Mouse (Mus musculus) CH12.LX (cell line): Measurements from ENCODE around the gene Vmn1r39.

Experiments
- CTCF ChIP-seq, 2 experiments: IDR thresholded peaks in 1 of 2; conservative IDR thresholded peaks in 1 of 2; 2 replicates each; pipeline ENCODE4 v1.5.1; 2011 to 2012; ENCODE audit warnings: low read depth in 2 of 2, low read length in 2 of 2, improper control_type of control experiment in 1 of 2, inconsistent platforms in 1 of 2, mild to moderate bottlenecking in 1 of 2, moderate library complexity in 1 of 2
- E2F4 ChIP-seq: IDR thresholded peaks from 2 replicates; pipeline ENCODE4 v1.6.1; 2011; ENCODE audit warnings: low read depth, low read length, improper control_type of control experiment; ENCODE audit not compliant: insufficient replicate concordance
- EP300 ChIP-seq: IDR thresholded peaks from 2 replicates; pipeline ENCODE4 v1.6.1; 2011; ENCODE audit warnings: low read length, improper control_type of control experiment
- JUND ChIP-seq: conservative IDR thresholded peaks from 2 replicates; pipeline ENCODE4 v1.6.1; 2011; ENCODE audit warnings: low read depth, low read length, improper control_type of control experiment
- KAT2A ChIP-seq: IDR thresholded peaks from 2 replicates; pipeline ENCODE4 v1.6.1; 2012; ENCODE audit warnings: low read length, improper control_type of control experiment, inconsistent platforms; ENCODE audit not compliant: insufficient replicate concordance
- MAZ ChIP-seq: IDR thresholded peaks from 2 replicates; pipeline ENCODE4 v1.6.1; 2012; ENCODE audit warnings: low read depth, mild to moderate bottlenecking, inconsistent platforms, low read length, improper control_type of control experiment, moderate library complexity
- MEF2A ChIP-seq: IDR thresholded peaks from 2 replicates; pipeline ENCODE4 v1.6.1; 2014; ENCODE audit warnings: low read depth, mild to moderate bottlenecking, inconsistent platforms, low read length, improper control_type of control experiment, borderline replicate concordance
- POLR2A ChIP-seq: IDR thresholded peaks from 2 replicates; pipeline ENCODE4 v1.6.1; 2011; ENCODE audit warnings: low read depth, mild to moderate bottlenecking, improper control_type of control experiment, low read length
- SIN3A ChIP-seq: IDR thresholded peaks from 2 replicates; pipeline ENCODE4 v1.6.1; 2012; ENCODE audit warnings: low read length, improper control_type of control experiment, inconsistent platforms
- USF1 ChIP-seq: IDR thresholded peaks from 2 replicates; pipeline ENCODE4 v1.6.1; 2014; ENCODE audit warnings: low read depth, mild to moderate bottlenecking, inconsistent platforms, low read length, improper control_type of control experiment
- USF2 ChIP-seq: conservative IDR thresholded peaks from 2 replicates; pipeline ENCODE4 v1.6.1; 2011; ENCODE audit warnings: low read depth, low read length, improper control_type of control experiment
- ZKSCAN1 ChIP-seq: IDR thresholded peaks from 2 replicates; pipeline ENCODE4 v1.6.1; 2012; ENCODE audit warnings: low read depth, inconsistent platforms, low read length, improper control_type of control experiment, borderline replicate concordance

- no peak for TF ChIP-seq POLR2A
- no peak for TF ChIP-seq CTCF (conservative IDR thresholded peaks at IDR 0.05 in 1 of 2, IDR thresholded peaks at IDR 0.05 in 1 of 2; ENCODE audit: low read depth in 2 of 2, low read length in 2 of 2)
- TF ChIP-seq E2F4 = no peak
- TF ChIP-seq USF2 = no peak
- no peak for TF ChIP-seq EP300
- no peak for TF ChIP-seq JUND
- no peak for TF ChIP-seq MAZ
- TF ChIP-seq ZKSCAN1 = no peak
- TF ChIP-seq MEF2A = no peak
- no peak for TF ChIP-seq SIN3A
- TF ChIP-seq USF1 = no peak
- no peak for TF ChIP-seq KAT2A
Measured at GRCm38 (mm10) chr6:66805713-66806112, 4.7 kb downstream of the Vmn1r39 start.
